Mouse (Mus musculus) erythroblast, adult 5-6 weeks (primary cell): ENCODE measurements around the gene Syt16. TPM values are rescaled to one million over a fixed set of nuclear protein-coding genes. Genes with fewer than 3 reads are reported as not detected.

Experiments
- ATAC-seq: replicated peaks from 2 replicates; pipeline ENCODE4 v1.8.0; 2016; ENCODE audit warnings: moderate number of reproducible peaks, mild to moderate bottlenecking, moderate TSS enrichment, inconsistent platforms; ENCODE audit not compliant: poor library complexity, low FRiP score, severe bottlenecking
- total RNA-seq, 2 experiments: library from RNA; stranded (forward) in 1 of 2; stranded (reverse) in 1 of 2; fragments of 150-400 nt in 1 of 2; fragments of 200-764, 138-1000 nt in 1 of 2; gene quantifications; 2 replicates each; pipeline versions ENCODE4 v1.2.3 to v1.2.4; 2015 to 2017; ENCODE audit warnings: low replicate concordance in 2 of 2

Gene Syt16
- total RNA-seq, 2 experiments from 2014 or later: not detected

- ATAC-seq: no peak
Measured at GRCm38 (mm10) chr12:74290983-74291382, 293.5 kb downstream of the Syt16 start.

- no peak for ATAC-seq
Measured at GRCm38 (mm10) chr12:74293624-74294023, 296.2 kb downstream of the Syt16 start.

DNA sequence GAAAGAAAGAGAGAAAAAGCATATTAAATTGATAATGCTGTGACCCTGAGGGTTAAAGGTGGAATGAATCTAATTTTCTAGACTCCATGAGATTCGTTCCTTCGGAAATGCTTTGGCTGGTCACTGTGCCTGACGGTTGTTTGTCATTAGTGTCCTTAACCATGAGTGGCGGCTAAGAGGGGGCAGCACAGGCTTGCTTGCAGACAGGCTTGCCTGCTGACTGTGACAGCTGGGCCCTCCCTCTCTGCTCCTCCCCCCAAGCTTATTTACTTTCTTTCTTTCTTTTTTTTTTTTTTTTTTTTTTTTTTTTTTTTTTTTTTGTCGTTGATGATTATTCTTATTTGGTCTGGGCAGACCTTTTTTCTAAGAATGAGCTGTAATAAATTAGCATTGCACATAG lies 298.9 kb downstream of the Syt16 start:
- no peak for ATAC-seq

DNA sequence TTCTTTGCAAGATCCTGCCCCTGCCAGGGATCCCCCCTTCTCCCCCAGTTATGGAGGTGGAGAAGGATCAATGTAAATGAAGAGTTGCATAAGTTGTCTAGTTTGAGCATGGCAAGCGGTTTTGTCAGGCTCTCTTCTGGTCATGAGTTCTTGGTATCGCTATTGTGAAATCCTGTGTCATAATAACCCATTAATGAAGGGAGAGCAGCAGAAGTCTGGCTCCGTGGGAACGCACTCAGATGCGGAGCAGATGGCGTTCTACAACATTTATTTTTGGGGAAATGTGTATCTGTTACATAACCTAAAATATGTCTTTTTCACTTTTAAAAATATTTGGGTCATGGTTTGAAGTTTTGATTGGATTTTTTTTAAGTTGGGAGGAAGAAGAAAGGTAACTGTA lies 304.1 kb downstream of the Syt16 start:
- ATAC-seq: no peak

DNA sequence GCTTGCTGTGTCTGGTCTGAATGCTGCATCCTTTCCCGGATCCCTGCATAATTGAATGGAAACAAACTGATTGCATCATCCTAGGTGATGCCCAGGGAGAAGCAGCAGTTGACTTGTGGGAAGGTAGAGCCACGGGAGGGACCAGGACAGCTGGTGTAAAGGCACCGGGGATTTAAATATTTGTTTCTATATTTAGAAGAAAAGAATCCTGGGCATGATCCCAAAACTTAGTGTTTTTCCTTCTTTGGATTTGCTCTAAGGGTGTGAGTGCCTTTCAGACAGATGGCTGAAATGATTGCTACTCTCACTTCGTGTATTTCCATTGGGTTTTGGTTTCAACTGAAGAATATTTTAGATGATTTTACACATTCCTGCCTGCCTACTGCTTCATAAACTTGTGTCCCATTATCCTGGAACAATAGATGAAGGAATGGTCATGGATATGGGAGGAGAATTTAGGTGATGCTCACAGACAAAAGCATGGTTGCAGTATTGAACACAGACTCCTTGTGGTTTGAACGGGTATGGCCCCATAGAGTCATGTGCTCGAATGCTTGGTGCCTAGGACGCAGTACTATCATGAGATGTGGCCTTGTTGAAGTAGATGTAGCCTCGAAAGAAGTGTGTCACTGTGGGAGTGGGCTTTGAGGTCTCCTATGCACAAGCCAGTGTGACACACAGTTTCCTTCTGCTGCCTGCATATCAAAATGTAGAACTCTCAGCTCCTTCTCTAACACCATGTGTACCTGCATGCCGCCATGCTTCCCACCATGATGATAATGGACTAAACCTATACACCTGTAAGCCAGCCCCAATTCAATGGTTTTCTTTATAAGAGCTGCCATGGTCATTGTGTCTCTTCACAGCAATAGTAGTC lies 306.2 kb downstream of the Syt16 start:
- ATAC-seq: no peak

- ATAC-seq: no peak
Measured at GRCm38 (mm10) chr12:74312611-74313010, 315.1 kb downstream of the Syt16 start.

- no peak for ATAC-seq
Measured at GRCm38 (mm10) chr12:74315221-74315620, 317.8 kb downstream of the Syt16 start.

DNA sequence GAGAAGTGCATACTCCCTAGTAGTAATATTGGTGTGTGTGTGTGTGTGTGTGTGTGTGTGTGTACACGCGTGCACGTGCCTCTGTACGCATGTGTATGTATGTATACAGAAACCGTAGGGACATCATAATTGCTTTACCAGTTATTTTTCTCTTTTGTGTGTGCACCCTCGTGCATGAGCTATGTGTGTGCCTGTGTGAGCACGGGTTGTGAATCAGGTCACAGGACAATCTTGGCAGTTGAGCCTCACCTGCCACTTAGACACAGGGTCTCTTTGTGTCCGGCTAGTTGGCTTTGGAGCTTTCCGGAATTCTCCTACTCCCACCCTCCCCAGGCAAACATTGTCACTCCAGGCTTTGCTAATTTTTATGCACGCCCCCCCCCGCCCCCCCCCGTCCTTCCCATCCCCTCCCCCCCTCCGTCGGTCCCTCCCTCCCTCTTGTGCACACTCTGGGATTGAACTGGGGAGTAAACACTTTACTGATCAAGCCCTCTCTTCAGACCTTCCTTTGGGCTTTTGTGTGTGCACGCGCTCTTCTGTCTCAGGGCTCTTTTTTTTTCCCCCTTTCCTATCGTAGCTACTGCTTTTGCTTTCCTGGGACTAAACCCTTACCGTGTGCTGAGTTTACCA lies 319.0 kb downstream of the Syt16 start, which contains the start of gene Gm11042:
TSS of gene Gm11042 (minus strand) at position 51 of the 630 bp plus-strand sequence.
- ATAC-seq: no peak

GRCm38 (mm10) chr12:74316989-74317759 lies 319.7 kb downstream of the Syt16 start:
- ATAC-seq: no peak

DNA sequence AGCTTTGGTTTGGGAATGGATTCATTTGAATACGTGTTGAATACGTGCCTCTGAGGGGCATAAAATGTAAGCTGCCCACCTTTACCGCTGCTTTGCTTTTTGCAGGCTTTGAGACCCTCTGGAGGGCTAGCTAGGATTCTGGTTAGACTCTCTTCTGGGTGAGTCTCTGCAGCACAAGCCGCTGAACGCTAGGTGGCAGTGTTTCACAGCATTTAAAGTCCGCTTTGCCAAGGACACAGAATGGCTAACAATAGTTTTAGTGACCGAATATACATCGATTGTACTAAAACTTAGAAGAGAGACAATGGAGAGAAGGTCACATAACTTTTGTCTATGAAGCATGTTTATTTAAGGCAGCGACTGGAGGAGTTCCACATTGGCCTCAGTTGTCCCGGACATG lies 322.9 kb downstream of the Syt16 start:
- no peak for ATAC-seq

DNA sequence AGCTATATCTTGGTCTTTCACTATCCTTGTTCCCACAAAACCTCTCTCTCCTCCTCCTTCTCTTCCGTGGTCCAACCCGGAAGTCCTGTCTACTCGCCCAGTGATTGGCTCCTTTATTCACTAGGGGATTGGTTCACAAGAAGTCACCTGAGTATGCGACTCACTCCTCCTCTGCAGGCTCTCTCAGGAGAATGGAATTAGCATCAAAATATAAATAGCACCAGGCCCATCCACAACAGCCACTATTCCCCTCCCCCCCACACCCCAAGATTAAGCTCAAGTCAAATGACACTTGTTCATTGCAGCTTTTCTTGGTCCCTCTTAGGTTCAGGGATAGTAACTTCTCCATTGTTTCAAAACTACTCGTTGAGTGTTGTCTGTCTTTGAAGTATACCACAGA lies 324.5 kb downstream of the Syt16 start:
- no peak for ATAC-seq

Other genes with a start within 250 kb of the Syt16 start
- 14.2 and 17.9 TPM in 2 replicates for gene Hif1a, start 96.3 kb upstream of the Syt16 start, total RNA-seq (2015; ENCODE audit: low replicate concordance)
- gene Hif1a, start 96.3 kb upstream of the Syt16 start, total RNA-seq (2017; ENCODE audit: low replicate concordance): 14.1 and 15.4 TPM in 2 replicates
- gene Gm49321, start 60.0 kb upstream of the Syt16 start, total RNA-seq (2015; ENCODE audit: low replicate concordance): not detected in 2 replicates
- not detected in 2 replicates for gene Gm49321, start 60.0 kb upstream of the Syt16 start, total RNA-seq (2017; ENCODE audit: low replicate concordance)
- gene Snapc1, start 33.2 kb upstream of the Syt16 start, total RNA-seq (2015; ENCODE audit: low replicate concordance): 1.5 and 2.5 TPM in 2 replicates
- 1.2 and 4.9 TPM in 2 replicates for gene Snapc1, start 33.2 kb upstream of the Syt16 start, total RNA-seq (2017; ENCODE audit: low replicate concordance)